Mouse (Mus musculus) gastrocnemius, postnatal 14 days (tissue): Measurements from ENCODE around the gene Orai3. TPM values are rescaled to one million over a fixed set of nuclear protein-coding genes. Genes with fewer than 3 reads are reported as not detected.

Experiments
- DNase-seq: peaks from one replicate; pipeline ENCODE4 v3.0.0; 2021; ENCODE audit warnings: mixed read lengths
- intact Hi-C: fragments of 180-260 bp; cut with DNase I; formaldehyde crosslinking; loops from one replicate; pipeline ENCODE4 v1.15.1; 2025; ENCODE audit warnings: low total_unique reads
- total RNA-seq, 2 experiments: library from RNA; stranded (reverse); gene quantifications; 2 replicates each; pipeline ENCODE4 v1.2.3; 2021

Orai3 gene
- total RNA-seq, 2 experiments from 2014 or later: 8.1 to 9.2 TPM

DNA sequence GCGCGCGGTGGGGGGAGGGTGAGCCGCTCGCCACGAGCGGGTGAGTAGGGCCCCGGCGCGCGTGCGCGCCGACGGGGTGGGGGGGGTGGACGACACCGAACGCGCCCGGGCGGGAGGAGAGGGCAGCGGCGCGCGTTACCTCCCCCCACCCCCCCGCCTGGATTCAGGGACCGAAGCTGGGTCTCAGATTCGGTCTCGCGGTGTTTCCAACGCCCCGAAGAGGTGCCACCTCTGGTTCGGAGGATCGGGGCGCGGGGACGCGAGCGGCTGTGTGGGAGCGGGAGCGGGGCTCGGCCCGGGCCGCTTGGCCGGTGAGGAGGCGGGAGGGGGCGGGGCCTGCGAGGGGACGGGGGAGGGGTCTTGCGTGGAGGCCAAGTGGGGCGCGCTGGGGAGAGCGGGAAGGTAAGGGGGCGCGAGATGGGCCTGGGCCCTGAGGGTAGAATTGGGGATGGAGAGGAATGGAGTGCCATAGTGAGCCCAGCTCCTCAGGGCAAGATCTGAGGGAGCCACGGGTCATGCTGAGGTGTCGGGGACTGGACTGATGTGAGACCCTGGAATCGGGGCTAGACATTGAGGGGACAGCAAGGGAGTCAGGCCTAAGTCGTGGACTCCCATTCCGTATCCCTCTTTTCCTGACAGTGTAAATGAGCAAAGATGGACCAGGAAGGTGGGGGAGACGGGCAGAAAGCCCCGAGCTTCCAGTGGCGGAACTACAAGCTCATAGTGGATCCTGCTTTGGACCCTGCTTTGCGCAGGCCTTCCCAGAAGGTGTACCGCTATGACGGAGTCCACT, 8.1 kb downstream of the Orai3 start:
- intact Hi-C loops: no loop called here
- DNase-seq: peak; percentile 71

- intact Hi-C loops: no loop called here
- DNase-seq: no peak
Measured at GRCm38 (mm10) chr7:127778350-127778749, 8.7 kb downstream of the Orai3 start.

- no peak for DNase-seq
- intact Hi-C loops: loop anchor here (5.0 kb wide), 1 partner anchor 82 kb away; no protein-coding TSS in a partner anchor
Measured at GRCm38 (mm10) chr7:127785308-127785707, 15.7 kb downstream of the Orai3 start, which contains the start of gene Gm49388. Gene Gm49388, plus strand, starts transcription at chr7:127785608.

DNA sequence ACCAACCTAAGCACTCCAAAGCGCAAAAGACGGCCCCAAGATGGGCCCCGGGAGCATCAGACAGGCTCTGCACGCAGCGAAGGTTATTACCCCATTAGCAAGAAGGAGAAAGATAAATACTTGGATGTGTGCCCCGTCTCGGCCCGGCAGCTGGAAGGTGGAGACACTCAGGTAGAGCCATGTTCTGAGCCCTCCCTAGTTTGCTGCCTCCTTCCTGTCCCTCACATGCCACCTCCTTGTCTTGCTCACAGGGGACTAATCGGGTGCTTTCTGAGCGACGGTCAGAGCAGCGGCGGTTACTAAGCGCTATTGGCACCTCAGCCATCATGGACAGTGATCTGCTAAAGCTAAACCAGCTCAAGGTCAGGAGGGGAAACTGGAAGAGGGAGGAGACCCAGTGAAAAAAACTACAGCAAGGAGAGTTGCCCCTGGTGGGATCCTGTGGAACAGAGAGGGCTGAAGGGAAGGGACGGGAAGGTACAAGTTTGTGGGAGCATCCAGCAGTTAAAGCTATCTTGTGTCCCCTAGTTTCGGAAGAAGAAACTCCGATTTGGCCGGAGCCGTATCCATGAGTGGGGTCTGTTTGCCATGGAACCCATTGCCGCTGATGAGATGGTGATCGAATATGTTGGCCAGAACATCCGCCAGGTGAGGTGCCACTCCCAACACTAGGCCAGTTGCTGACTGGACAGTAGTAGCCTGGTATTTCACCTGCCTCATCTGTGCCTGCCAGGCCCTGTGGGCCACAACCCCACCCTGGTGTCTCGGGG, 27.6 kb downstream of the Orai3 start:
- intact Hi-C loops: loop anchor here (5.0 kb wide), 1 partner anchor 140 kb away; no protein-coding TSS in a partner anchor
- peak; percentile 3 for DNase-seq

- peak; percentile 4 for DNase-seq
- intact Hi-C loops: loop anchor here (5.0 kb wide), 1 partner anchor 139 kb away; no protein-coding TSS in a partner anchor
Measured at GRCm38 (mm10) chr7:127798591-127798990, 29.0 kb downstream of the Orai3 start.

DNA sequence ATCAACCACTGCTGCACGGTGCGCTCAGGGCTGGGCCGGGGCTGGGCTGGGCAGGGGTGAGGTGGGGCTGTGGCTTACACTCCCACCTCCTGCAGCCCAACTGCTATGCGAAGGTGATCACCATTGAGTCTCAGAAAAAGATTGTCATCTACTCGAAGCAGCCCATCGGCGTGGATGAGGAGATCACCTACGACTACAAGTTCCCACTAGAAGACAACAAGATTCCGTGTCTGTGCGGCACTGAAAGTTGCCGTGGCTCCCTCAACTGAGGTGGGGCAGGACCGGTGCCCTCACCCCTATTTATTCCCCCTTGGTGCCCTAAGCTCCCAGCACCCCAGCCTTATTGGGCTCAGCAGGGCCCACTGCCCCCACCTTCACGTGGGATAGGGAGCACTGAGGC, 29.6 kb downstream of the Orai3 start:
- intact Hi-C loops: loop anchor here (5.0 kb wide), 1 partner anchor 138 kb away; no protein-coding TSS in a partner anchor
- DNase-seq: no peak

DNA sequence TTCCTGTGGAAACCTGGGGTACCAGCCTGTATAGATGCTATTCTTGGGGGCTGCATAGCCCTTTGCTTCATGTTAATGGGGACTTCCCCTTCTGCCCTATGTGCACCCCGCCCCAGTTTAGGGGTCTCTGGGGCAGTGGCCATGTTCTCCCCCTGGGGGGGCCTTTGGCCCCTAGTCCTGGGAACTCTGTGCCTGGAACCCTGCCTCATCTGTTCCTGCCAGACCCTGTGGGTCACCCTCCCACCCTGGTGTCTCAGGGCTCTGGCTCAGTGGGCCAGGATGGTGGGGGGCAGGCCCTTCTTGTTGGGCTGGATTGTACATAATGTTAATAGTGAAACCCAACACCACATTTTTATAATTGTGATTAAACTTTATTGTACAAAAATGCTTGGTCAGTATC, 30.1 kb downstream of the Orai3 start:
- DNase-seq: no peak
- intact Hi-C loops: loop anchor here (5.0 kb wide), 1 partner anchor 138 kb away; no protein-coding TSS in a partner anchor

DNA sequence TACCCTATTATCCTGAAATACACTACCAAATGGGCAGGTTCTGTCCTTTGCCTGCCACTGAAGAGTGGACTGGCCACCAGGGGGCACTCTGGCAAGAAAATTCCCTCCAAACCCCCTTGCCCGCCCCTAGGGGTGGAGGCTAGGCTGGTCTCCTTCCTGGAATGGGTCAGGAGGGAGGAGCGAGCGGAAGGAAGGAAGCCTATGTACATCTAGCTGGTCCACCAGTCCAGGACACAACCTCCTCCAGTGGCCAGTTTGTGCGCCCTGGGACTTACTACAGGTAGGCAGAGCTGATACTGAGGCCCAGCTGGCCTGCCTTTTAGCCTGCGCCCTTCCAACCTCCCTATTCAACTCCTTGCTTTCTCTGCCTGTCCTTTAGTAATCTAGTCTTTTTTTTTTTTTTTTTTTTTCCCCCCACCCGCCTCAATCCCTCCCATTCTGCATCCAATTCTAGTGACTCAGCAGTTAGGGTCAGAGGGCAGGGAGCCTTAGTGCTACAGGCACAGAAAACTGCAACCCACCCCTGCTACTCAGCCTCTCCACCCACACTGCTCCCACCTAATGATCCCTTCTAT, 30.9 kb downstream of the Orai3 start, which contains the start of gene Hsd3b7:
TSS of gene Hsd3b7 (plus strand) at position 170 of the 575 bp plus-strand sequence.
- DNase-seq: peak; percentile 94
- intact Hi-C loops: no loop called here

DNA sequence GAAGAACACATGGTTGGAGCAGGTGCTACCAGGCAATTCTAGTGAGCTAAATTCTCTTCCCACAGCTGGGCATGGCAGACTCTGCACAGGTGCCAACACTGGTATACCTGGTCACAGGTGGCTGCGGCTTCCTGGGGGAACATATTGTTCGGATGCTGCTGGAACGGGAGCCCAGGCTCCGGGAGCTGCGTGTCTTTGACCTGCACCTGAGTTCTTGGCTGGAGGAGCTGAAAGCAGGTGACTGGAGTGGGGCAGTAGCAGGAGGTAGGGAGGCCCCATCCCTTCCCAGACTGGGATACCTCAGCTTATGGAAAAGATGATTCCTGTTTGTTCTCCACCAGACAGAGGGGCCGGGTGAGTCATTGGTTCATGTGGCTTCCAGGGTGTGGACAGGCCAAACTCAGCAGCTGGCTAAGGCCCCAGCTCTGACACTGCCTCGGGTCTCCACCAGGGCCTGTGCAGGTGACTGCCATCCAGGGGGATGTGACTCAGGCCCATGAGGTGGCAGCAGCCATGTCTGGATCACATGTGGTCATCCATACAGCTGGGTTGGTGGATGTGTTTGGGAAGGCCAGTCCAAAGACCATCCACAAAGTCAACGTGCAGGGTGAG, 31.5 kb downstream of the Orai3 start:
- no peak for DNase-seq
- intact Hi-C loops: no loop called here

DNA sequence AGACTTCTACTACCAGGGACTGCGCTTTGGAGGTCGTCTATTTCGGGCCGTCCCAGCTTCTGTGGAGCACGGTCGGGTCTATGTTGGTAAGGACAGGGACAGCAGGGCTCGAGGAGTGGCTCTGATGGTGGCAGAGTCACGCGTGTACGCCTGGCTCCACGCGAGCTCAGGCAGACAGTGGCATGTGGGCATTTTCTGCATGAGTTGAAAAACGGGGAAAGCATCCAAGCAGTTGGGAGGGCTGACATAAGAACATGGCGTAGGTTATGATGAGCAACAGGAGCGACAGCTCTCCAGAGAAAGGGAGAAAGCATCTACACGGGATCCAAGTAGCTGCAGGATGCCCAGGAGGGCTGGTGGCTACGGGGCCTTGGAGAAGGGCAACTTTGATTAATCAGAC, 32.7 kb downstream of the Orai3 start:
- intact Hi-C loops: no loop called here
- DNase-seq: no peak

DNA sequence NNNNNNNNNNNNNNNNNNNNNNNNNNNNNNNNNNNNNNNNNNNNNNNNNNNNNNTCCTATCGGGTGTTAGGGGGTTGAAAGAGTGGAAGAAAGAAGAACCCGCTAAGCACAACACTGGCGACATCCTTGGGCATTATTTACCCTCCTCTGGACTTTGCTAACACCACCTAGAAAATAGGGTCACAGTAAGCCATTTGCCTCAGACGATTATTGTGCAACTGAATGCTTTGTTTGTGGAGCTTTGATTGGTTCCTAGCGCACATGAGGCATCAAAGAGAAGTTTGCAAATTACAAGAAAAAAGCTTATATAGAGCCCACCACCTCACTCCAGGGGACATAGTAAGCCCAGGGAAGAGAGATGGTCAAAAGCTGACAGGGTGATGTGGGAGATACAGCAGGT, 39.2 kb downstream of the Orai3 start:
- intact Hi-C loops: no loop called here
- DNase-seq: no peak

GRCm38 (mm10) chr7:127809846-127810245, 40.2 kb downstream of the Orai3 start:
- intact Hi-C loops: no loop called here
- DNase-seq: no peak

- intact Hi-C loops: no loop called here
- DNase-seq: no peak
Measured at GRCm38 (mm10) chr7:127810650-127811049, 41.0 kb downstream of the Orai3 start.

- intact Hi-C loops: no loop called here
- DNase-seq: no peak
Measured at GRCm38 (mm10) chr7:127811240-127811639, 41.6 kb downstream of the Orai3 start.

- intact Hi-C loops: no loop called here
- DNase-seq: no peak
Measured at GRCm38 (mm10) chr7:127812292-127812691, 42.7 kb downstream of the Orai3 start.

- DNase-seq: no peak
- intact Hi-C loops: no loop called here
Measured at GRCm38 (mm10) chr7:127813821-127814220, 44.2 kb downstream of the Orai3 start.

DNA sequence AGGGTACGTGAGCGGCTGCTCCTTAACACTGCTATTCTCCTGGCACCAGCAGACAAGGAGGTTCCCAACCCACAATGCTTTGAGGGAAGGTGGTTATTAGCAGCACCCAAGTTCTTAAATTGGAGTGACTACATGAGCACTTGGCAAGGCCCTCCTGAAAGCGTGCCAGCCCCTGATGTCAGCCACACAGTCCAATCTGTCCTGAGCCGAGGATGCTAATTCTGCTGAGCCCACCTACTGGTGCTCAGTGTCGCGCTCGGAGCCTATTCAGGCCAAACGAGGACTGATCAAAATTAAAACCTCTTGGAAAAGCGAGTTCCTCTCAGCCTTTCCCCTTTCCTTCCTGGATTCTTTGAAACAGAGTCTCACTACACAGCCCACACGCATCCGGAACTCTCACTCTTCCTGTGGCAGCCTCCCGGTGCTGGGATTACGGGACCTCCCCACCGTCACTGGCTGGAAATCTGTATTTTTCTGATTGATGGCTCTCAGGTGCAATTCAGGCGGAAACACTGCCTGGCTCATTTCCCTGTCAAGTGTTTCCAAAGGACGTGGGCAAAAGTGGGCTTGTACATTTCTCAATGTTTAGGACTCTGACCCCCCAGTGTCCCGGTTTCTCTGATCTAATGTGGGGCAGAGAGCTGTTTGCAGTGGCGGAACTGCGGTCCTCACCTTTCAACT, 44.8 kb downstream of the Orai3 start:
- DNase-seq: peak; percentile 82
- intact Hi-C loops: no loop called here

DNA sequence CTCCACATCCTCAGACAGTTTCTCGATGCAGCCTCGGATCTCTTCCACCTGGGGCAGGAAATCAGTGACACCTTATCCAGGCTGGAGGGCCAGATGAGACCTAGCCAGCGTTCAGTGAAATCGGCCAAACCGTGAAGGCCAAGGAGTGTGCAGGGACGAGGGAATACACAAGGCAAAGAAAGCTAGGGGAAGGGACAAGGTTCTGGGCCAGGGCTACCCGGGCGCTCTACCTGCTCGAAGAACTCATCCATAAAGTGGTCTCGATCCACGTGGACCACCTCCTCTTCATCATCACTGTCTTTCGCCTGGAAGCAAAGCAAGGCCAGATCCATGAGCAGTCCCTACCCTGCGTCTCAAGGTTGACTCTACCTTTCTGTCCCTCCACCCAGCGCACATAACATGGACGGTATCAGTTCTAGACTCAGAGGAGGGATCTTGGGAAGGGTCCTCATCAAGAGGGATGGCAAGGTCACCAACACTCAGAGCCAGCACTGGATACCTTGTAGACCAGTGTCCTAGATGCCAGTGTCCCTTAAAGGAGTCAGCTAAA, 45.6 kb downstream of the Orai3 start:
- intact Hi-C loops: no loop called here
- no peak for DNase-seq
